Mouse (Mus musculus) lung, postnatal 0 days (tissue): ENCODE results near the gene Olfr484.

ENCODE experiments used
- CTCF ChIP-seq: IDR thresholded peaks from 2 replicates; pipeline ENCODE4 v1.5.1; 2016; ENCODE audit warnings: antibody characterized with exemption, mild to moderate bottlenecking
- EP300 ChIP-seq: IDR thresholded peaks from 2 replicates; pipeline ENCODE4 v1.6.1; 2016; ENCODE audit warnings: antibody characterized with exemption, mild to moderate bottlenecking, control low read depth

DNA sequence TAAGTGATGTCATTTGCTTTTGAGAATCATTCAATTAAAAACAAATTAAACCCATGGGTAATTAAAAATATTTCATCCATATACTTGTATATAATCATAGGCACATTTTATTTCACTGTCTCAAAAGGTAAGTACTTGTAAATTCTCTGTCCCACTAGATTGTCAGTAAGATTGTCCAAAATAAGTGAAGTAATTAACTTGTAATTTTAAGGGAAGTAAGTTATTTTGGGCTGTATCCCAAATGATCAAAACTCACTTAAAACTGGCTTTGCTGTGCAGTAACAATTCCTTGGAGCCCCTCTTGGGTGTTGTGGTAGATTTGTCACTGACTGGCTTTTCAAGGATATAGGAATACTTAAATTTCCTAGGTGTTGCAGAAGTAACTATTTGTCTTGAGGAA is 47.7 kb downstream of the Olfr484 start, which contains the start of gene Olfr481:
- TF ChIP-seq CTCF = no peak
- no peak for TF ChIP-seq EP300
